Mouse (Mus musculus): ENCODE measurements around the gene 1700015F17Rik.

Gene 1700015F17Rik

DNA sequence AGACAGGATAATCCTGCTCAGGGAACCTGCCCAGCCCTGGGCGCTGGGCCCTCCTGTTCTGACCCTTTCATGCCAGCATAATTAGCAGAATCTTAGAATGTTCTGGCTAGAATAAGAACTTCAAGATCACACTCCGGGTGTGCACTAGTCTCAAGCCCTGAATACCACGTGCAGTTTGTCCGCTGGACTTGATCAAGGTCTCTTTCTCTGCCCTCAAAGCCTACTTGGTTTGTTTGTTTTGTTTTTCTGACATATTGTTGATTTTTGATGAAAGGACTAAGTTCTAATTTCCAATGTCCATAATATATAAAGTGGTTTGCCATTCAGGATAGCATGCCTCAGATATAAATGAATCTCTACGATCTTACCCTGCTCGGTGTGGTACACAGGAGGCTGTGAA is at the start of gene 1700015F17Rik:
TSS of gene 1700015F17Rik (minus strand) at position 101 of the 400 bp plus-strand sequence.
- no peak for DNase-seq

DNA sequence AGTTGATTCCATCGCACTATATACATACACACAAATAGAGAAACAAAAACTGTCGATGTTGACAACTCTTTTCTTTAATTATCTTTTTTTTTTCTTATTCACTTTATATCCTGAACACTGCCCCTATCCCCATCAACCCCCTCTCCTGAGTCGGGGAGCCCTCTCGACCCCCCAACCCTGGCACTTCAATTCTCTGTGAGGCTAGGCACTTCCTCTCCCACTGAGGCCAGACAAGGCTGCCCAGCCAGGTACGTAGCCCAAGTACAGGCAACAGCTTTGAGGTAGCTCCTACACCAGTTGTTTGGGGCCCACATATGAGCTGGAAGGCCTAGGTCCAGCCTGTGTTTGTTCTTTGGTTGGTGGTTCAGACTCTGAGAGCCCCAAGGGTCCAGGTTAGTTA is 36.5 kb upstream of the 1700015F17Rik start:
- DNase-seq: no peak

DNA sequence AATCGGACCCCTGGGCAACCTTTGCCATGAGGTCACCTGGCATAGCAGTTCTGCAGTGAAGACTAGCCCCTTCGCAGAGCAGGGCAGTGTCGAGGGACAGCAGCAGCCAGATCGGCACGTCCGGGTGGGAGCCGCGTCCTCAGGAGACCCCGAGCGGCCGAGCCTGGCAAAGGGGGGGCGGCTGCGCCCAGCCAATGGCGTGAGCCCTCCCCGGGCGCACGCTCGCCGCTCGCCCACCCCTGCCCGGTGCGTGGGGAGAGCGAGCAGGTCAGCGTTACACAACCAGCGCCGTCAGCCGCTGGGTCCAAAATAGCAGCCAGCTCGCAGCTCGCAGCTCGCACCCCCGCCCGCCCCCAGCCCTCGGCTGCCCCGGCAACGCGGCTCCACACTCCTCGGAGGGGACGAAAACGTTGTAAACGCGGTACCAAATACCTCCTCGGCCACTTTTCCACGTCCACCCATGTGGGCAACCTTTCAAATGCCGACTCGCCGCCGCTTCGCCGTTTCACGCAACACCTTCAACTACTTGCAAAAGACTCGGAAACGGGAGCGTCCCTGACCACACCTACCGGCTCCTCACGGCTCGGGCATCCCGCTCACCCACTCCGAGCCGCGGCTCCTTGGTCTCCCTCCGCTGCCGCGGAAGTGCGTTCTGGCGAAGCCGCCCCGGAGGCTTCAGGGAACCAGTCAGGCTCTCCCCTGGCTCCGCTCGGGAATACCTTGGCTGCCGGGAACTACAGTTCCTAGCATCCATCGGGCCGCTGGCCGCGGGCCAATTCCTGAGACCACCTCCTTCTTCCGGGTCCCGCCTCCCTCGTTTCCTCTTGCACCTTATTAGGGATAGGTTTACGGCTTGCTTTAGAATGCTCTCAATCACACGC is 35.5 kb upstream of the 1700015F17Rik start, which contains the start of gene Cldn12:
TSS of gene Cldn12 (minus strand) at position 763 of the 881 bp plus-strand sequence.
- peak; percentile 54 to 57 for DNase-seq

DNA sequence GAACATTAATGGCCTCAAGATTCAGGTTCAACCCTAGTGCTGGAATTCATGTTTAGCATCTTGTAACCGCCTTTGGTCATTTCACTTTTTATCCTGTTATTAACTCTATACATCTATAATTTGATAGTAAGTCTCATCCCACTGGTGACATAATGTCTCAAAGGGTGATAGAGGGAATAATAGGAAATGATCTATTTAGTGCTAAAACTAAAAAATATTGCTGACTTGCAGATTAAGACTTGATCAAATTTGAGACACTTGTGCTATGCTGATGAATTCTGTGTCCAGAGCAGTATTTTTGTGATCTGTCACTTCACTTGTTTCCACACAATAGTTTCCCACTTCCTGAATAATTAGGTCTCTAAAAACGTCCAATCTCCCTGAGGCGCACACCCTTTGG is 32.5 kb upstream of the 1700015F17Rik start:
- DNase-seq: no peak

DNA sequence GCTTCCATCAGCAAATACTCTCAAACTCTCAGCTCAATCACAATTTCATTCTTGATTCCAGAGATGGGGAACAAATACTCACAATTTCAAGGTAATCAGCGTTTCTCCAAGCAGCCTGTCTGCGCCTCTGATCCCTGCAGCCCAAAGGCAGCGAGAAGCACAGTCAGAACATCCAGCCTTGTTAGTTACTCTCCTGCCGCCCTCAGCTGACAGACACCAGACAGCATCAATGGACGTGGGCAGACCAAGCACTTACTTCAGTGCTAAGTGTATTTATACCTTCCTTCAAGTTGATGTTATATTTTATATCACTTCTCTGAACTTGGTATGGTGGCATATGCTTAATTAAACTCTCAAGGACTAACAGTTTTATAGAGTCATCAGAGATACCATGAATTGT is 32.0 kb upstream of the 1700015F17Rik start:
- DNase-seq: no peak

DNA sequence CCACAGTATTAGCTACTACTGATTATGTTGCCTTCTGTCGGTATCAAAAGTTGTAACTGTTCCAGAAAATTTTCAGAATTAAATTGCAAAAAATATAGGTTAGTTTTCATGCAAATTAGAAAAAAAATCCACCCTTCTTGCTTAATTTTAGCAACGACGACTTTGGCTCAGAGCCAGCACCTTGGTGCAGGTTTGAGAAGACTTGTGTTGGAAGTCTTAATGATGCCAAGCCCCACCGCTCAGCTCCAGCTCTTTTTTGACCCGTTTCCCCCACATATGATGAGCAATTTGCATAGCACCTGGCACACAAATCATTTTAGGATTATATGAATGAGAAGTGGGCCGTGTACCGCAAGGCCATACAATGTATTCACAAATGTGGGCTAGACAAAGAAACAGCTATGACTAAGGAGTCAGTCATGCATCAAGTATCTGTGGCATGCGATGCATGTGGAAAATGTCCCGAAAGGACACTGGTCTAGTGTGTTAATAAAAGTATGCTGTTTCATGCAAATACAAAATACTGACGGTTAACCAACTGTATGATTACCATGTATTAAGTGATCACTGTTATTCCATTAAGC is 31.5 kb upstream of the 1700015F17Rik start:
- no peak for DNase-seq

DNA sequence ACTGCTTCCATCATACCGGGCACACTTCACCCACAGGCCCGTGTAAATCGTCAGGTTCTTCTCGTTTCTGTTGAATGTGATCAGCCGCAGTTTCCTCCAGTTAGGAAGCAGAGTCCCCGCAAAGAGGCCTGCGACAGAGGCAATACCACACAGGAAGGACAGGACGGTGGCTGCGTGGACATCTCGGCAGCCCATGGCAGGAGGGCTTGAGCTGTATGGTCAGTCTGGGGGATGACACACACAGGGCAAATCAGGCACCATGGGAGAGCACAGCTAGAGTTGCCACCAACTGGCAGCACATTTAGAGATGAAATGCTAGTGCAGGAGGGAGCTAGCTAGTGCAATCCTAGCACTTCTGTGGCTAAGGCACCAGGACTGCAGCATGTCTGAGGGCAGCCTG is 29.3 kb upstream of the 1700015F17Rik start:
- DNase-seq: no peak

DNA sequence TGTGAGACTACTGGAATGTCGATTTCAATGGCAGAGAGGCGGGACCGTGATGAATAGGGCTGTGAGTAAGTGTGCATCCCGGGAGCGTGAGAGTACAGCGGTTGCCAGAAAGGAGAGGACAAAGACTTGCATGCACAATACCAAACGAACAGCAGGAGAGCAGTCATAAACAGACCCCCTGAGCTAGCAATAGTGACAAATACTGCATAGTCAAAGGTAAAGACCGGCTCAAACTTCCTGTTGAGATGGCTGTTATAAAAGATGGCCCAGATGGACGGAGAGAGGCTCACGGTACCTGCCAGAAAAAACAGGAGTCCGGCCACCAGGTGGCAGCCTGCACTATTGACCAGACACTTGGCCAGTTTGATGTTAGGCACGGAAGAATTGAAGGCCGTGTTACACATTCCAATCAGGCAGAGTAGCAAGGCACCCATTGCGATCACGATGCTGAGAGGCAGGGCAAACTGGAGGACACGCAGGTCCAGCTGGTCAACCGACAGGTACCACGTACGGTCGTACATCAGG is 28.8 kb upstream of the 1700015F17Rik start:
- peak; percentile 11 to 19 for DNase-seq

DNA sequence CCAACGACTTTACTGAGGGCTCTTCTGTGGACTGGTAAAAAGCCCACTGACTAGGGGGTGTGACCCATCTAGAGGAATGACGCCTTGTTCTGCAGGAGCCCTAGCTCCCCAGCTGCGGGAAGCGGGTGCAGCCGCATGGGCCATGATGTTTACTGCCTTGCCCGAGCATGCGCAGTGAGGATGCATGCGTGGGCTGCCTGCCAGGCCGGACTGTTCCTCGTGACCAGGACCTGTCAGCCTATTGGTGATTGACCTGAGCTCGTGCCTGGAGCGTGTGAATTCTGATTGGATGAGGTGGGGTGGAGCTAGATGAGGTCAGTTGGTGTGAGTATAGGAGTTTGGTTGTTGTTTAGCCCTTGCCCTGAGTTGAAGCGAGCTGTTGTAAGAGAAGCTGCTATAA is 25.5 kb upstream of the 1700015F17Rik start:
- no peak for DNase-seq

DNA sequence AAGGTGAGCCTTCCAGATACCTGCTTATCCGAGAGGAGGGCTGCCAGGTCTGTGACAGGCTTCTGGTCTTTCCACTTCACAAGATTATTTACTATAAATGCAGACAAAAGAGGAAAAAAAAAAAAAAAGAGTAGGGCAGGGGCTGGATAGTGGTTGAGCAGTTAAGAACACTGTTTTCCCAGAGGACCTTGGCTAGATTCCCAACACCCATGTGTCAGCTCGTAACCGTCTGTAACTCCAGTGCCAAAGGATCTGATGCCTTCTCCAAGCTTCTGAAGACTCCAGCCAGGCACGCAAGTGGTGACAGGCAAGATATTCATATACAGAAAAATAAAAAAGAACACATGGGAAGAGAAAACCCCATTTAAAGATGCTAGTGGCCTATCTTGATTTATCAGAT is 24.4 kb upstream of the 1700015F17Rik start:
- DNase-seq: no peak

DNA sequence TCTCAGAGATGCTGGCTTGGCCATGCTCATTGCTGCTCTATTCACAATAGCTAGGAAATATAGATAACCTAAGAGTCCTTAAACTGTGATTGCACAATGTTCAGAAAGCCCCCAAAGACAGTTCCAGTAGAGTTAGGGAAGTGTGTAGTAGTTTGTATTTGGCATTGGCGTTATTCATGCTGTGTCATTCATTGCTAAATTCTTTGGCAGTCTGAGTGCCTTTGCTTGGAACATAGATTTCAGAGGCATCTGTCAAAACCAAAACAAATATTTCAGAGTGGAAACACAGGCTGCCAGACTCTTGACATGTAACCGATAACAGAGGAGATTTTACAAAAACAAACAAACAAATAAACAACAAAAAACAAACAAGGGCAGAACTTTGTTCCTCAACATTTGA is 22.6 kb upstream of the 1700015F17Rik start:
- DNase-seq: no peak

DNA sequence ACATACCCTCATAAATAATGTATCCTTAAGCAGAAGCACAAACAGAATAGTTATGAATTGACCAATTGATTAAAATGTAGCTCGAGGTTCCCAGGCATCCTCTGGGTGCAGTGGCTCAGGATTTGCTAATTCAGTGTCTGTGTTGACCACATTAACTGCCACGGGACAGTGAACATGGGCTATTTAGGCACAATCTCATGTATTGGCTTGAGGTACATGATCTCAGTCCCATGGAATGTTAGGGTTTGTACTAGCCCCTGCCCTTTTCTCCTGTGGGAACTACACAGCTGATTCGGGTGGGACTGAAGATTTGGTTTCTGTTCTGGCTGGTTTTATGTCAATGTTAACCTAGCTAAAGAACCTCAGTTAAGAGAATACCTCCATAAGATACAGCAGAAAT is 17.4 kb upstream of the 1700015F17Rik start:
- DNase-seq: no peak

DNA sequence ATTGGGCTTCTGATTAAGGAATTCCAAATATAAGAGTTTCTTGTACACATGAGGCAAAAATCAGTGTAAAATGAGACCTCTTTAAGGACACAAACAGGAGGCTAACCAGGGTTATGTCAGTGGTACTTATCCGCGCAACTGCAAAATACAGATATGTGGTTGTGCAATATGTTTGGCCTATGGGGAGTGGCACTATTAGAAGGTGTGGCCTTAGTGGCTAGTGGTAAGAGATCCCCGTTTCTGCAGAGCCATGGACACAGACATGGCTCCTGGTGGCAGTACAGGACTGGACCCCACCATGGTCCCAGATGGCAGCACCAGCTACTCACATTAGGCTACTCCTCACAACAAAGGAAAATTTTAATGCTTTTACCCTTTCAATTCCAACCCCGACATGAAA is 16.1 kb upstream of the 1700015F17Rik start:
- DNase-seq: no peak

DNA sequence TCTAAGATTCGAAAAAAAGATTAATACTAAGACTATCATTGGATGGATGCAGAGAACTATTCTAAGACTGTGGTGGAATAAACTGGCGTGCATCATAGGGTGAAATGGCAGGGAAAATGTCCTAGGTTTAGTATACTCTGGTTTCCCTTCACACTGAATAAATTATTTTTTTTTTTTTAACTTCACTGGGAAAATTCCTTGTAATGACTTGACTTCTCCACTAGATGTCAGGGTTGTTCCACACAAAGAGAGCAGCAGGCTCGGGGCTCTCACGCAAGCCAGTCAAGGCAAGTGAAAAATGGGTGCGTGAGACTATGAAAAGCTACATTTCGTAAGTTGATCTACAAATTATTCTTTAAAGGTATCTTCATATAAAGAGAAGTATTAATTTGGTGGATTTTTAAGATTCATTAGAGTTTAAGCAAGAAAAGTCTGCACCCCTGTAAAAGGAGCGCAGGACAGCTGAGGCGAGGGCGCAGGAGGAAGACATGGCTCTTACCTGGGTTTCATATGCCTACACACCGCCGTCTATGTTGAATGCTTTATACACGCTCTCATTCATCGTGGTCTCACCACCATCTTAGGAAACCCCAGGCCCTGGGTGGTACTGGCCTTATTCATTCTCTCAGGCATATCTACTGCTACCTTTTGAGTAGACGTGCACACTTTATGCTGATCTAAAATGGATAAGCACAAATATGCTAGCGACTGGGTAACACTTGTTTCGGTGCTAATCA is 15.5 kb upstream of the 1700015F17Rik start:
- no peak for DNase-seq

DNA sequence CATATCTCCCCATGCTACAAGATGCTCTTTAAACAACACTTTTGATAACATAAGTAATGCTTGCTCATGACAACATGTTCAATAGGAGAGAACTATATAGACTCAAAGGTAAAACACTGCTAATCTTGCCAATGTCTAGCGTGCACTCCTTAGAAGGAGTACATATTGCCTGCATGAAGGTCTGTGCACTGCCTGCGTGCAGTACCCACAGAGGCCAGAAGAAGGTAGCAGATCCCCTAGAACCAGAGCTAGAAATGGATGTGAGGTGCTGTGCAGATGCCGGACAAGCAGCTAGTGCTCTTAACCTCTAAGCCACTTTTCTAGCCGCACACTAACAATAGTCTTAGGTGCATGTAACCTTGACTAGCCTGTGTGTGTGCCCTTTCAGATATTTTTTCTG is 13.2 kb upstream of the 1700015F17Rik start:
- no peak for DNase-seq

DNA sequence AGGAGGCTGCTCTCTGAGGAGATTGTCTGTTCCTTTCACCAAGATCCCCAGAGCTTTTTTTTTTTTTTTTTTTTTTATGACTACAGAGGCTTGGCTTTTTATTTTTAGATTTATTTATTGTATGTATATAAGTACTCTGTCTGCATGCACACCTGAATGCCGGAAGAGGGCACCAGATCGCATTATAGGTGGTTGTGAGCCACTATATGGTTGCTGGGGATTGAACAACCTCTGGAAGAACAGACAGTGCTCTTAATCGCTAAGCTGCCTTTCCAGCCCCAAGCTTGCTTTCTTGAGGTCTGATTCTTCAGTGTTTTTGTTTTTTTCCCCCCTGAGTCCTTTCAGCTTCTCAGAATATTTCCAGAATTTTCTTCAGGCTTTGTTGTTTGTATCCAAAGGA is 7.1 kb upstream of the 1700015F17Rik start:
- DNase-seq: no peak

DNA sequence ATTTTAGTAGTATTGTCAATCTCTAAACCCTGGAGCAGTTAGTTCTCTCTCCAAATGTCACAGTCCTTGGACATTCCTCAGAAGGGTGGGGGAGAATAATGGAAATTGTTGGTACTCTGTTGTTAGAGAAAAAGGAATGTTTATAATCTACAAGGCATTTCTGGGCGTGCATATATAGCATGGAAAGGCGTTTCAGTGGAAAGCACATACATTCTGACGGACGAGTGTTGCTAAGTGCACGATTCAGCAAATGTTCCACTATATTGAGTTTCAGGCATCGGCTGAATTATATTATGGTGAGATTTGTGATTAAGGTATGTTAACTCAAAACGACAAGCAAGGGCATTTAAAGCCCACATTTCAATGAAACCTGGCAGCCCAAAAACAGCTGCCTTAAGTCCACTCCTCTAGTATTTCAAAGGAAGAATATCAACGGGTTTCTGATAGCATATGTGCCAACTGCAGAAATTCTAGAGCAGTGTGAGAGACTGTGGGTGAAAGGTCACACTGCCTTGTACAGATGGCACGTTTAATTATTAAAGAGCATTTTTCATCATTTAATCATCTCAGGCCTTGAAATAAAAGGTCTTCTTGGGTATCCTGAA is 4.4 kb upstream of the 1700015F17Rik start:
- DNase-seq: no peak

DNA sequence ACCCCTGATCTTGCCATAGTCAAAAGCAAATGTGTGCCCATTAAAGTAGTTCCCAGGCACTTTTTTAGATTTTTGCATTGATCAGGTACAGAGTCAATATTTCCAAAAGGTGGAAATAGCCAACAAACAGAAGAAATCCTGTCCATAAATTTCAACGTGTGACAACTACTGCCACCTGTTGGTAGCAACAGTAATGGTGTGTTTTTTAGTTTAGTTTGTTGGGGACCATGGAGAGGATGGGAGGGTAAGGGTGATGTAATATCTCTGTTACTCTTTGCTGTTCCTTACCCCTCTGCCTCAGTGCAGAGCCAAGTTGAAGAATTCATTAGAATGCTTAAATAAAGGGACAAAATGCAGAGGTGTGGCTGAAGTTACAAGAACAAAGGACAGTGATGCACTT is 2.7 kb upstream of the 1700015F17Rik start:
- no peak for DNase-seq

DNA sequence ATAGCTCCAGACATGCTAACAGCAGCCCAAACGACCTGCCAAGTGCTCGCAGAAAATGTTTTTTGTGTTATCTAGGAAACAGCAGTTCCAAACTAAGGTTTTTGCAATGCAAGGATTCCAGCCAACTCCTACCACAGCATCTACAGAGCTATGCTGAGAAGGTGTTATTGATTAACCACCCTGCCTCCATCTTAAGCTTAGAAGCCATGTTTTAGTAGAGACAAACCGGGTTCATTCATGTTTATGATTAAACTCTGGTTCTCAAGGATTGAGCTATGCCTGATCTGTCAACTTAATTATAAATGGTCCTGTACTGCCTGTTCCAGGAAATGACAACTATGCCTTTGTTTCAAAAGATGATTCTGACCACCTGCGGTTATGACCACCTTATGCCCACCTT is 2.8 kb downstream of the 1700015F17Rik start:
- no peak for DNase-seq

DNA sequence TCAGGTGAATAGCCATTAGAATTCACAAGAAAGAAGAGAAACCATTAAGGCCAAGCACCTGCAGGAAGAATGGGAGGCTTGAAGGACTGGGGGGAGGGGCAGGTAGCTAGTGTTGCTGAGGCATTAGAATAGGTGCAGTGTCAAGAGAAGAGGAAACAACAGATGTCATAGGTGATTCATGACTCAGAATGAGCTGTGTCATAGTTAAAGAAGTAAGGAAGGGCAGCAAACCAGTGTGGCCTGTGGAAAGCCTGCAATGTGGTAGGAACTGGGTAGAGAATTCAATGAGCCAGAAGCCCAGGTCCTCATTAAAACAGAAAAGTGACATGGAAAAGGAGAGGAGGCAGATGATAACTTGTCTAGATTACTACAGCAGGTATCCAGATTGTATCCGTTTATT is 13.7 kb downstream of the 1700015F17Rik start:
- DNase-seq: no peak

DNA sequence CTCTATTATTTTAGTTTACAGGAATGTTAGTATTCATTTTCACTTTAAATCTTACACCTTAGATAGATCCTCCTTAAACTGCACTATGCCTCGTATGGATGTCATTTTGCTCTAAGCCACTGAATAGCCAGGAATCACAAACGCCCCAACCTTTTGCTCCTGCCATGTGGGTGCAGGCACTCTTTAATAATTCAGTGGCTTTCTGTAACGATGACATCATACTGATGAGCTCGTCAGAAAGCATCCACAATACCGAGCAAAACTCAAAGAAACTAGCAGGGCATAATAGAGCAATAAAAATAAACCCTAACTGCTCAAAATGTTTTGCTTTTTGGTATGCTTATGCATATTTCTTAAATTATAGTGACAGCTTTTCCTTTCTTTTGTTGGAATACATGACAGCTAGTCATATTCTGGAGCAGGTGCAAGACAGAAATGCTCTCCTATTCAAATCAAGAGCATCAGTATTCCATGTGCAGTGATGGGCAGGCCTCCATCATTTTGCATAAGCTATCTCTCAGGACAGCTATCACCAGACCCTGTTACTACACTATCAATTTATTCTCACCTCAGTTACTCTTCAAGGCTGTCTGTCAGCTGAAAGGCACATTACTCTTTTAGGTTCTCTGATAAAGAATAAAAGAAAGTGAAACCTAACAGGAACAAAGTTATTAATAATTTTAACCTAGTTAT is 47.1 kb downstream of the 1700015F17Rik start:
- no peak for DNase-seq

DNA sequence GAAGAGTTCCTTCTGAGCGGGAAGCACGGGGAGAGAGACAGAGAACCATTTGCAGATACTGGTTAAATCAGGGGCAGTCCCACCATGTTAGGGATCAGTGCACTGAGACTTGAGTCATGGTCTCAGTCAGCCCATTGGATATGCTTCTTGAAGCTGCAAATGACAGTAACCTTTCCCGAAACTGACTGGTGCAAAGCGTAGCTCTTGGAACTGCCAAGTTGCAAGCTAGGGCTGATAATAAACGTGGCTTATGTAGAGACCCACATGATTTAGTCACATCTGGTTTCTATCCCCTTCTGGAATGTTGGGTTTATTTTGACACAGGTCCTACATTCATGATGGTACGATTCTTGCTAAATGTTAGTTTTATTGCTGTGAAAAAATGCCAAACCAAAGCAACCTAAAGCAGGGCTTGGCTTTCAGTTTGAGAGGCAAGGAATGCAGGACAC is 55.2 kb downstream of the 1700015F17Rik start:
- DNase-seq: no peak

Data from thymus, postnatal 36 days (tissue).